Mouse (Mus musculus) regulatory T cell (primary cell): ENCODE measurements around the gene Plb1.

Experiments used
- in situ Hi-C: fragments of 300-600 bp; cut with MboI, MseI; formaldehyde crosslinking; loops from one replicate; pipeline ENCODE4 v1.15.1; 2025; ENCODE audit warnings: high pct_unique_total_duplicates

The Plb1 gene

DNA sequence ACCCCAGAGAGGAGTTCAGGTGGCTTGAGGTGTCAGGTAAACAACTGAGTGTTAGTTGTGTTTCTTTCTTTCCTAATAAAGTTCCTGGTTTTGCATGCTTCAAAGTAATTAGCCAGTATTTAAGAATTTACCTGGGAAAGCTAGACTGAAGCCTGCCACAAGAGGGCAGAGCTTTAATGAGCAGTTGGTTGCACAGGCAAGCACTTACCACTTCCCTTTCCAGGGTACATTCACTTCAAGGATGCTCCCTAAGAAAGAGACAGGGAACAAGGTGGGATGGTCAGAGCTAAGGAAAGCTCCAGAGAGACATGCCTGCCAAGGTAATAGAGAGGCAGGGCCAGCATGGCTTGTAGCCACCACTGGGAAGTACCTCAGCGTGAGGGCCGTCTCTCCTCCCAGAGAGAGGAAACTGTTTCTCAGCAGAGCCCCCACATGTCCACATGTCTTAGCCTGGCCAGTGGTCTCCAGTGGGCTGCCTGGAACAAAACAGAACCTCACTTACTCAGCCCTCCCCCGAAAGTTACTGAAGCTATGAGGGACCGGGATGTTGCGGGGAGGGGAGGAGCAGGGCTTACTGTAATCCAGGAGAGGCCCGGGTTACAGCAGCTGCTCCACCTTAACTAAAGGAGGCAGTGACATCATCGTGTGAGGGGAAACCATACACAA, 89.8 kb downstream of the Plb1 start:
- in situ Hi-C loops, result no loop called here

DNA sequence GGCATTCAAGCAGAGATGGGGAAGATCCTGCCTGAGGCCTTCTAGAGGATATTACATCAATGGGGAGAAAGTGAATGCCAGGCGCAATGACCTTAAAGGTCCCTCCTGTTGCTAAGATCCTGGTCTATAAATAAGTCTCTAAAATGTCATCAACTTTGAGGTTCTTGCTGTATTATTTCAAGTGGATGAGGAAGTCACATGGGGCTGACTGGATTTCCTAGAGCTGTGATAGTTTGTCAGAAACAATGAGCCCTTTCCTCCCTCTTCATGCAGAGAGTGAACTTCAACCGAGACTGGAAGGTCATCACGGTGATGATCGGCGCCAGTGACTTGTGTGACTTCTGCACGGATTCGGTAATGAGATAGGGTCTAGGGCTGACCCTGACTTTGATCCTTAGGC, 95.6 kb downstream of the Plb1 start:
- in situ Hi-C loops, result no loop called here

DNA sequence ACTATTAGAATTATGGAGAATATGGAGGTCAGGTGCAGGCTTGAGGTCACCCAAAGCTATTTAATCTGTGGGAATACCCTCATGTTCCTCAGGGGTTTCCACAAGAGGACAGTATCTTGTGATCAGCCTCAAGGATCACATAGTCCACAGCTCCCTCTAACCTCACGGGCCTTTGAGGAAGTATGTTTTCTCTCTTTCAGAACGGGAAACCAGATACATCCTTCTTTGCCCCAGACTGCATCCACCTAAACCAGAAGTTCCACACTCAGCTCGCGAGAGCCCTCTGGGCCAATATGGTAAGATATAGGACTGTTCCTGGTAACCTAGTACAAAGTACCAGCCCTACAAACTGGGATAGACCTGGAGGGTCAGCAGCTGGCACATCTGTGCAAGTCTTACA, 100.1 kb downstream of the Plb1 start:
- in situ Hi-C loops, result no loop called here

DNA sequence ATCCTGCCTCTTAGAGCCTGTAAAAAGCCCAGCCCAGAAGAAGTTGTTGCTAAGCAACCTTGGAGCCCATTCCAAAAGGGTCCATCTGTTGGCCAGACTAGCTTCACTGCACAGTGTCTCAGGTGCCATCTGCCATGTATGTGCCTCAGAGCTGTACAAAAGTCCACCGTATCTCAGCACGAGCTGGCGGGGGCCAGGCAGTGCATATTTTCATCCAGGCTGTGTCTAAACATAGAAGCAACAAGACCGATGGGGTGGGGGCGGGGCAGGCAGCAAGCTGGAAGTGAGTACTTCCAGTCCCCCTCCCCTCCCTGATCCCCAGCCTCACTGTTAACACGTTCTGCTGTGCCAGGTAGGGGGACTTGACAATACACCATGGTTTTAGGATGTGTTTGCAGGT, 102.7 kb downstream of the Plb1 start:
- in situ Hi-C loops, result no loop called here

DNA sequence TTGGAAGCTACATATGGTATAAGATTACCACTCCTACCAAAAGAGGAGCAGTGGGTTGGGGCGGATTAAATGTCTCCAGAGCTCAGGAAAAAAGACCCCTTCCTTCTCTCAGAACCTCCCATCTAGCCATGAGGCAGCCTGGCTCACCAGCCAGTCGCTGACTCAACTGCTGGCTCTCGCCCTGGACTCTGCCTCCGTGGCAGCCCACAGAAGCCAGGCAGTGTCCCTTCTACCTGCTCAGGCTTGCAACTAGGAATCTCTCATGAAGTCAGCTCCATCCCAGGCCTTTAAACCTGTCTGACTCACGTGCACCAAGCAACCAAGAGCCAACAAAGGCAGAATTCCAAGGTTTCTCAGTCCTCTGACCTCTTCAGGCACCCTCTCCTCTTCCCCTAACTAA, 103.6 kb downstream of the Plb1 start:
- in situ Hi-C loops, result no loop called here

DNA sequence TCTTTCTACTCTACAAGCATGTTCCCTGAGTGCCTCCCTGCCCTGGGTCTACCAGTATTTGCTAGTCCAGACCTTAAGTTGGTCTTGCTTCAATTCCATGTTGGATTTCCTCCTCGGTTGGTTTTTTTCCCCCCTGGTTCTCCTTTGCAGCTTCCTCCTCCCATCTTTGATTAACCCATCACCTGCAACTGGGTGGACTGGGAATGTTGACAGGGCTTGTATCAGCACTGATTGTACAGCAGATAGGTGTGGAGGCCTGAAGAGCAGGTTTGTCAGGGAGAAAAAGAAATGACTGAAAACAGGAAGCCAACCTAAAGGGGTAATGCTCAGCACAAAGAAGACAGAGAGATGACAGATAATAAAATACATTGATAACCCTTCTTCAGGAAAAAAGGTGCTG, 104.8 kb downstream of the Plb1 start:
- in situ Hi-C loops, result no loop called here

DNA sequence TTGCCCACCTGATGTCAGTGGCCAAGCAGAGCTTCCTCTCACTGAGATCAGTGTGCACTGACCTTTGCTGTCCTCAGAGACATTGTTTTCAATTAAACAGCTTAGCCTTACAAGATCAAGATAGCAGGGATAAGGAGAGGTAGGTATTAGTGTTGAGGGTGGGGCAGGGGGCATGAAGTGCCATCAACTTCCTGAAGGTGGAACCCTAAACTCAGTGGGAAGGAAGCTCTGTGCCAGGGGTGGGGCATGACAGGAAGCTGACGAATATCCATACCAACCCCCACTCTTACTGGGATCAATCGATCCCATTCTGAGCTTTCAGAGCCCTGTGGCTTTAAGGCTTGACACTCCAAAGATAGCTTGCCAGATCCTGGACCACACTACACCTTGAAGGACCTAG, 105.8 kb downstream of the Plb1 start:
- in situ Hi-C loops, result no loop called here

DNA sequence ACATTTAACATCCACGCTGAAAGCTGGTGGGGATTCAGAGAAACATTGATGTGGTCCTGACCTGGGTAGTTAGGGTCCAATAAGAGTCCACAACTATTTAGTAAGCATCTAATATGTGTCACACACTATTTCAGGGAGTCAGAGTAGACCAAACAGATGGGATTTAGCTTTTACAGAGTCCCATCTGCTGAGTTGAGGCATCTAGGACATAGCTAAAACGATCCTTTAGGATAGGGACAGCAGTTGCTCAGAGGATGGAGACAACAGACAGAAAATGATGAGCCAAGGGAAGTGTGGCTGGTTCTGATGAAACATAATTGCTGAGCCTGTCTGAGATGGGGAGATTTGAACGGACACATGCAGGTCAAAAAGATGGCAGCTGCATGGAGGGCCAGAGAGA, 106.3 kb downstream of the Plb1 start:
- in situ Hi-C loops, result no loop called here

DNA sequence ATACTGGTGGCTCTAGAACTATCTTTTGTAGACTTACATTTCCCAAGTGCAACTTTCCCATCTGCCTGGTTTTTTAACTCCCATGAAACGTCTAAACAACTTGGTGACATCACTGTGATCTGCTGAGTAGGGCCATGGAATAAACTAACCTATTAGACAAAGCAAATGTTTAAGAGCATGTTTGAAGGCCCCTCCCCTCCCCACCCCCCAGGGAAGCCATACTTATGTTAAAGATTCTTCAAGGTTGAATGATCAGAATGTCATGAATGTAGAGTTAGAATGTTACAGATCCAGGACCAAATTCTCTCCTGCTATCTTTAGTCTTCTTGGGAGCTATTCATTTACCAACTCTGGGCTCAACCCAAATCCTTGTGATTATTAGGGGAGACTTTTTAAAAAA, 107.7 kb downstream of the Plb1 start:
- in situ Hi-C loops, result no loop called here

DNA sequence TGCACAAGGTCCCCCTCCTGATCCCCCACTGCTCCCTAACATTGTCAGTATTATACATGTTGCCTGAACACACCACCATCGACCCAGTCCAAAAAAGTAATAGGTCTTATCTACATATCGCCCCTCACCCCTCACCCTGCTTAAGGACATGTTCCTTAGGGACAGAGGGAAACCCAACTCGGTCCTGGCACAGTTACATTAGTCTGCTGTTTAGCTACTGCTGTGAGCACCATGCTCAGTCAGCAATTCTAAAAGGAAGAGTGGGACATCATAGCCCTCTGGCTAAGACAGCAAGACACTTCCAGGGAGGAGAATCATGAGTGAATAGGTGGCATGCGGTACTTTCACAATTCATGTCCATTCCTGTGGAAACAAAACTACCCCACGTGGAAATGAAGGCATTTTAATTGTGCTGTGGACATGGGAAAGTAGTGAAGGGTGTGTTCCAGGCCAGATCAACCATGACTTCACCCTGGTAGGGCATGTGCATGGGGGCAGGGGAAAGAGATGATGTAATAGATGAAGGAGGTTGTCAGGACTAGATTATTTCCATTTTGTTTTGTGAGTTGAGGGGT, 110.3 kb downstream of the Plb1 start:
- in situ Hi-C loops, result no loop called here

DNA sequence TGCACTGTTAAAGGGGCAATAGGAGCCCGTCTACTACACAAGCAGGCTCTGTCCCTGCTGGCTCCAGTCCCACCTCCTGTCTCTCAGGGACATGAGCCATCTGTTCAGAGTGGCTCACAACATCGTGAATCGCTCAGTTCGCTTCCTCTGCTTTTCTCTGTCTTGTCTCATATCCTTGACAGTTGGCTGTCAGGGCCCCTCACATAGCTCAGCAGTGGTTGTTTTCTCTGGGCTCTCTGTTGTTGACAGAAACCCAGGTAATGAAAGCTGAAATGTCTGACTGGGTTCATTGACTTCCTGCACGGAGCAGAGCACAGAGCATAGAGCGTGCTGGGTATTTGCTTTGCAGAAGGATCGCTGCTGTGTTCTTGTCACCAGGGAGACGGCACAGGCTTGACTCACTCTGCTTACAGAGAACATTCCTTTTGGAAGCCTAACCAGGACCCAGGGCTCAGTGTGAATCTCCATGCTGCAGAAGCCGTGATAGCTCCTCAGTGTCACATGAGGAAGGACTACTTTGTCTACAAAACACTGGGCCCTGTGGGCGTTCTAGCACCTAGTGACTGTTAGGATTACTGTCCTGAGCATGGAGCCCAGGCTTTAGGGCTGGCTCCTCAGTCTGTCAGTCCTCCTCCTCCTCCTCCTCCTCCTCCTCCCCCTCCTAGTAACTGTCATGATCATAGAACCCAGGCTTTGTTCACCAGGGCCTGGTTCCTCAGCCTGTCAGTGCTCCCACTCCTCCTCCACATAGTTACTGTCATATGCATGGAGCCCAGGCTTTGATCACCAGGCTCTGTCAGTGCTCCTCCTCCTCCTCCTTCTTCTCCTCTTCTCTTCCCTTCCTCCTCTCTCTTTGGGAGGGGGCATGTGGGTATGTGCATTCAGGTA, 113.8 kb downstream of the Plb1 start:
- in situ Hi-C loops, result no loop called here

DNA sequence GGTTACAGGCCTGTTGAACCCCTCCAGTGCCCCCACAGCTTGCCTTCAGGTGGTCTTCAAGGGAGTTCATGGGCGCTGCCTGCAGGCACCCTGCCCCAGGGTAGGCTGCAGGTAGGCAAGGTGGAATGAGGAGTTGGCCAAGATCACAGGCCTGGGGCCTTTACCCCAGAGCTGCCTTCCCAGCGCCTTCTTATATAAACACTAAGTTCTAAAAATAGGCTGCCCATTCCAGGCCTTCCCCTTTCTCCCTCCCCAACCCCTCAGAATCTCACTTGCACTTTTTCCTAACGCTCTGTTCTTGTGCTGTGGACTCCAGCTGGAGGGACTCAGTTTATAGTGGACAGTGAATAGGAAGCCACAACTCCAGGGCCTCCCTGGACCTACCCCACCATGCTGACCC, 117.2 kb downstream of the Plb1 start:
- in situ Hi-C loops, result no loop called here

DNA sequence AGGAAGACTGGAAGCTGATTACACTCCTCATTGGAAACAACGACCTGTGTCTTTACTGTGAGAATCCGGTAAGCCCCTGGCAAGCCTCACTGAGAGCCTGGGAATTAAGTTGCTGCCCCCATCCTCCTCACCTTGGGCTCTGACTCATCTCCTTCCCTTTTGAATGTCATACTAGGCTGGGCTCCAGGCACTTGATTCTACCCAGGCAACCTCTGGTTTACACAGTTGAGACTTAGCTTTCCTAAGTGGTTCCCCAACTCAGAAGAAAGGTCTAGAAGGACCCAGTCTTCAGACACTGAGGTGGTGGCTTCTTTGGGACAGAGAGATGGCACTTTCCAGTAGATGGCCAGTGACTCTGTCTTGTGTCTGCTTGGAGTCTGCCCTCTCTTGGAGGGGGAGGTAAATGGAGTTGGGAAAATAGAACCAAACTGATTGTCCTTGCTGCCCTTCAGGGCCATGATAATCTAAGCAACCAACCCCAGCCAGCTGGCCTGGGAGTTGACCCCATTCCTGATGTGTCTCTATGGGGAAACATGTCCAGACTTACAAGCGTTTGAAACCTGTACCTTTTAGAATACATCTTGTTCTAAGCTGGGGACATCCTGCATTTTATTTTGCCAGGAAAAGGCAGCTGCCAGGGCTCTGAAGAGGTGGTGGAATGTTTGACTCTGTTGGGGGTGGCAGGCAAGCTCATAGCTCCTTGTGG, 118.2 kb downstream of the Plb1 start:
- in situ Hi-C loops, result no loop called here

DNA sequence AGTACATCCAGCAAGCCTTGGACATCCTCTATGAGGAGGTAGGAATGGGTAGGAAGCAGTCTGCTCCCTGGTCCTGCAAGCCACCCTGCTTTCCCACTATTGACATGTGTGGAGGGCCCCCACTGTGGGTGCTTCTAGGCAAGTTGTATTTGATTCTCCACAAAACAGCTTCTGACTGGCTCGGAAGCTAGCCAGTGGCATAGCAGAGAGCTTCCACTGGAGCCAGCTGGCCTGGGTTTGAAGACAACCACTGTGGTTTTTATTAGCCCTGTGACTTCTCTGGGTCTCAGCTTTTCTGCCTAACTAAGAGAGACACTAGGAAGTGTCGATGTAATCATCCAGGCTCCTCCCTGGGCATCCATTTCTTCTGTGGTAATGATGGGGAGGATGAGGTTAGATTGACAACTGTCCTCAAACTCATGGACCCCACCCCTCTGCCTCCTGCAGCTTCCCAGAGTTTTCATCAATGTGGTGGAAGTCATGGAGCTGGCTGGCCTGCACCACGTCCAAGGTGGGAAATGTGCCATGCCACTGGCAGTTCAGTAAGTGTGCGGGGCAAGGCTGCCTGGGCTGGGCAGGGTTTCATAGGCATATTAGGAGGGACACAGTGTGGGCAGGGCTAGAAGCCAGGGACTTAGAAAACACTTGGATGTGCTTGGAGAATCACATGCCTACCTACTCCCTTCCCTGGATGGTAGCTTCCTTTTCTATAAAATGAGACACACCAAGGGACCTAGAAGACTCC, 119.4 kb downstream of the Plb1 start:
- in situ Hi-C loops, result no loop called here

DNA sequence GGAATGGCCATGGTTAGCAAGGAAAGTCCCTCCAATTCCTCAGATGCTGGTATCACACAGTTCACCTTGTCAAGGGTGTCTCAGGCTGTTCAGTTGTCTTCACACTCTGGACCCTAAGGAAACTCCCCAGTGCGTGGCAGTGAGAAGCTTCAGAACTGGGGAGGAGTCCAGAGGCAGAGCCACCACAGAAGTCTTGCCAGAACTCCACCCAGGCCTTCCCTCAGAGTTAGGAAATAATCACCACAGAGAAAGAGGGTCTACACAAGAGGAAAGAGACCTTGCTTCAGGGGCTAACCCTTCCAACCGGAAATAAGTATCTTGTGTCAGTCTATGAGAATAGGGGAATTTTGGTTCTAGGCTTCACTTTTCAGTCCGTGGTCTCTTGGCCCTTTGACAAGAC, 120.3 kb downstream of the Plb1 start:
- in situ Hi-C loops, result no loop called here

DNA sequence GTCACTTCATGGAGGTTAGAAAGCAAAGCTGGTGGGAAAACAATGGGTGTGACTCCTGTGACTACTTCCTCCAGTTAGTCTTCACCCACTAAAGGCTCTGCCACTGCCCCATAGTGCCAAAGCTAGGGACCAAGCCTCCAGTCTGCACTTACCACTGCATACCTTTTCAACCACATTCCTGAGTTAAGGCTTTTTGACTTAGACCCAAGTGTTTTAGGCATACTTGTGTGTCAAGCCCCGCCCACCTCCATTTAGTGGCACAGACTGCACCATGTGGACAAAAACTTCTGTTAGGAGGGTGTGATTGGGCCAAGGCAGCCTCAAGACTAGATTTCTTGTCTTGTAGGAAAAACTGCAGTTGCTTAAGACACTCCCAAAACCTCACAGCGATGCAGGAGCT, 120.8 kb downstream of the Plb1 start:
- in situ Hi-C loops, result no loop called here

DNA sequence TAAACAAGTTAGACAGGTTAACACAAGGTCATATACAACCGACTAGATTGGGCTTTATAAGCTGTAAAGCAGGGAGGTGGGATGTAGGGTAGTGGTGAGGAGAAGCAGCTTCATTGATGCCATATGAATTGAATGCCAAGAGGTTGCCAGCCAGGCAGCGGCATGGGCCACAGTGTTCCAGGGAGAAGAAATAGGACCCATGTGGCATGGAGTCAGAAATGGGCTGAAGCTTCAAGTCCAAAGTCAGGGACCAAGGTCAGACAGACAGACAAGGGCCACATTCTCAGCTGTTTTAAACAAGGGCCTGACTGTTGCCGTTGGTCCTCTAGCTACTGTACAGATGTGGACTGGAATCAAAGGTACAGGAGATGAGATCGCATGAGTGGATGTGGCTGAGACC, 128.0 kb downstream of the Plb1 start:
- in situ Hi-C loops, result no loop called here

DNA sequence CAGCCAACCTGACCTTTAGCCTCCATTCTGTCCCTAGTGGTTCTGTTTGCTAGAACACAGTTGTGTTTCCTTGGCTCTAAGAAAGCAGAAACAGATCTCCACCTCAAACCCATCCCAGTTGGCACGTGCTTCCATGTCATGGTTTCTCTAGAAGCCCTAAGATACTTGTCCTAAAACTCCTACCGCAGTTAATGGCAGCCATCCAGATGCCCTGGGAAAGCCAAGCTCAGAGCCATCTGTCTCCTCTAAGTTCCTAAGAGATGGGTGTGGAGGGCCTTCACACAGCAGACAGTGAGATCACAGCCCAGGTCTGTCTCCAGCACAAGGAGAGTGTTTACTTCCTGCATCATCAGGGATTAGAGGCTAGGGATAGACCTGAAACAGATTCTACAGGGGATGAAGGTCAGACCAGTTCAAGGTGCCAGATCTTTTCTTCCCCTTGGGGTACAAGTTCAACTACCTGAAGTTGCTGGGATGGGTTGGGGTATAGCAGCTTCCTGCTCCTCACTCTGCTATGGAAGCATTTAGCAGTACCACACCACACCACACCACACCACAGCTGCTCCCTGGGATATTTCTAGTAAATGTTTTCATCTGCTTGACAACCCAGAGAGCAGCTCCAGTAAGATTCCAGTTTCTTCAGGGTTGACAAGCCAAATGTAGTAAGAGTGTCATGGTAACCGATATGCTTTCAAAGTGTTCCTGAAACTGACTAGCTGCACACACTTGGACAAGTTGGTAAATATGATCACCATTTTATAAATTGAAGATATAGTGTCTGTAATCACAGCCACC, 129.1 kb downstream of the Plb1 start:
- in situ Hi-C loops, result no loop called here

DNA sequence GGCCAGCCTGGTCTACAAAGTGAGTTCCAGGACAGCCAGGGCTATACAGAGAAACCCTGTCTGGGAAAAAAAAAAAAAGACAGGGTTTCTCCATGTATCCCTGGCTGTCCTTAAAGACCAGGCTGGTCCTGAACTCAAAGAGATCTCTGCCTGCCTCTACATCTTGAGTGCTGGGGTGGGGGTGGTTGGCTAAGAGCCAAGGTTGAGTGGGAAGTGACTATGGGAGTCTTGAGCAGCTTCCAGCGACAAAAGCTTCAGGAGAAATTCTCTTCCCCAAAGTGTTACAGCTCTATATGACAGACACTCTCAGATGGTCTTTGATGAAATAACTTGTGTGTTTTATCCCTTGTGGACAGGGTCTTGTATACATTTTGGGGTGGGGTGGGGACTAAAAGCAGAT, 136.9 kb downstream of the Plb1 start:
- in situ Hi-C loops, result no loop called here

DNA sequence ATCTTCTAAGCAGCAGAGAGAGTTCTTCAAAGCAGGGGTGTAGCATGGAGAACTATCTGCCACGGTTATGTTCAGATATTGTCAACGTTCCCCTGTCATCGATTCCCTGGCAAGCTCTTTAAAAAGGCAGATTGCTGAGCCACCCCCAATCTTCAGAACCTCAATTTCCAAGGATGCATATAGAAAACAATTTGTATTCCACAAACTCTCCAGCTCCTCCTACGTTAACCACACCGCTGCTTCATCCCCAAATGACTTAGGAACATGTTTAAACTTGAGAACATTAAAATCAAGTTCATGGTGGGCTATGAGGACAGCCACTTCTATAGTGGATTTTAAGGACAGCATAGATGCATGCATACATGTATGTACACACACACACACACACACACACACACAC, 138.7 kb downstream of the Plb1 start:
- in situ Hi-C loops, result loop anchor here (10.0 kb wide), 1 partner anchor 1456 kb away; the partner anchor contains the start of gene Emilin1

DNA sequence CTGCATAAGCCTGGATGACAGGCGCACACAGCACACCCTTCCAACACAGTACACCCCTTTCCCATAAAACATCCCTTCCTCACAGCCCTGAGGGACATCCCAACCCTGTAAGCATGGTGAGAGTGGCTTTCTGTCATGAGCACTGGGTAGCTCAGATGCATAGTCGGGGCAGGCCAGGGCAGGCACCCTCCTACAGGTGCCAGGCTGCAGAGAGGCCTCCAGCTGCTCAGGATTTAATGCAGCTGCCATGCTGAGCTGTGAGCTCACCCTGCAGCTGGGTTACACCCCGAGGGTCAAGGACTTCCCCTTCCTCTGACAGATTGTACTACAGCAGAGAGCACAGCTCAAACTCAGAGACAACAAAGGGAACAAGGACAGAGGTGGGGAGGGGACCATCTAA, 146.0 kb downstream of the Plb1 start:
- in situ Hi-C loops, result loop anchor here (10.0 kb wide), 1 partner anchor 1464 kb away; the partner anchor contains the start of gene Emilin1
